7 mouse cellular contexts compared by ENCODE assay signal in genomic region chr3:9400201-9400885, GRCm38 (mm10).
DNase-seq lines count a peak whose midpoint lies in the region; ATAC-seq and TF ChIP-seq lines count a peak whose summit lies in the region.

No protein-coding gene starts in this region.

- no peaks in the 10 kb centered on the region for H3K9me3 ChIP-seq in liver, embryonic 14.5 days (ENCODE audit: control insufficient read depth, low read length)
- H3K9me3 ChIP-seq in heart, postnatal 0 days (replicated peaks; ENCODE audit: control insufficient read depth, low read length), result no peaks in the 10 kb centered on the region

- H3K4me1 ChIP-seq in liver, embryonic 14.5 days (replicated peaks; ENCODE audit: control insufficient read depth in 2 of 2, insufficient read depth in 2 of 2, low read length in 1 of 2), result peaks cover 10 to 37% of the 10 kb centered on the region in 2 experiments; a peak in 3 of 4 replicates
- no peaks in the 10 kb centered on the region for H3K4me1 ChIP-seq in cerebellum, adult 2 months (ENCODE audit: control insufficient read depth, insufficient read depth, low read length)
- H3K4me1 ChIP-seq in heart, postnatal 0 days (ENCODE audit: control insufficient read depth, insufficient read depth), result peaks cover 13% of the 10 kb centered on the region

- intact Hi-C loops in left cerebral cortex, postnatal 4 days (cut with DNase I), result loop anchor here (2.0 to 10.0 kb wide), 2 partner anchors 184 to 304 kb away; no protein-coding TSS in a partner anchor

- no peak for TF ChIP-seq EP300 in liver, embryonic 14.5 days (IDR thresholded peaks at IDR 0.05; ENCODE audit: low read depth)
- TF ChIP-seq EP300 in heart, postnatal 0 days (IDR thresholded peaks at IDR 0.05; ENCODE audit: low read depth), result no peak

- no peak for ATAC-seq in liver, embryonic 14.5 days (ENCODE audit: insufficient read depth)
- peak; percentile 27 for ATAC-seq in heart, postnatal 0 days (ENCODE audit: insufficient read depth, low read depth)

- peak in 2 of 3 experiments; percentile 23 to 41 for DNase-seq in liver, embryonic 14.5 days (ENCODE audit: low read depth in 3 of 3, low spot score in 3 of 3)
- DNase-seq in liver (no peak), NIH3T3 (ENCODE audit: low read depth) (peak; percentile 77)
- DNase-seq in cerebellum, adult 2 months, result peak; percentile 22 to 47
- DNase-seq in heart, postnatal 0 days (ENCODE audit: low spot score), result peak; percentile 63
- DNase-seq in left cerebral cortex, postnatal 4 days, result peak; percentile 64
- peak; percentile 42 for DNase-seq in thymus, postnatal 4 days

- TF ChIP-seq POLR2A in cerebellum, adult 2 months (IDR thresholded peaks at IDR 0.05; ENCODE audit: borderline replicate concordance, insufficient read depth, low read length), result no peak

- no peak overlapping the region for H3K4me2 ChIP-seq in liver, embryonic 14.5 days (ENCODE audit: low read depth)
- H3K4me2 ChIP-seq in heart, postnatal 0 days (ENCODE audit: low read depth, low read length), result 0 out of 2 replicates have a peak overlapping the region, but pooled peaks have one; percentile 8

- H3K27ac ChIP-seq in liver, embryonic 14.5 days, result no peak overlapping the region
- H3K27ac ChIP-seq in cerebellum, adult 2 months (ENCODE audit: insufficient read depth, low read length), result no peak overlapping the region
- H3K27ac ChIP-seq in heart, postnatal 0 days (ENCODE audit: low read depth), result peak overlapping the region; percentile 71

- H3K36me3 ChIP-seq in liver, embryonic 14.5 days (replicated peaks; ENCODE audit: control insufficient read depth, insufficient read depth, low read depth), result no peaks in the 10 kb centered on the region
- H3K36me3 ChIP-seq in heart, postnatal 0 days (replicated peaks; ENCODE audit: control insufficient read depth, insufficient read depth, low read length), result no peaks in the 10 kb centered on the region

- H3K27me3 ChIP-seq in liver, embryonic 14.5 days (ENCODE audit: control insufficient read depth, insufficient read depth, low read length), result no peaks in the 10 kb centered on the region
- H3K27me3 ChIP-seq in cerebellum, adult 2 months (ENCODE audit: control insufficient read depth, insufficient read depth, low read length), result no peaks in the 10 kb centered on the region
- H3K27me3 ChIP-seq in heart, postnatal 0 days (ENCODE audit: control insufficient read depth, insufficient read depth, low read length), result no peaks in the 10 kb centered on the region

- no peak overlapping the region for H3K9ac ChIP-seq in liver, embryonic 14.5 days (replicated peaks)
- H3K9ac ChIP-seq in heart, postnatal 0 days (replicated peaks; ENCODE audit: low read depth, low read length), result no peak overlapping the region

- TF ChIP-seq CTCF in liver, embryonic 14.5 days (IDR thresholded peaks at IDR 0.05; ENCODE audit: low read depth), result peak; percentile 24; the same call in 1 of the 2 replicates
- TF ChIP-seq CTCF in cerebellum, adult 2 months (IDR thresholded peaks at IDR 0.05; ENCODE audit: borderline replicate concordance, insufficient read depth, low read depth, low read length), result peak; percentile 41; the same call in 1 of the 2 replicates
- TF ChIP-seq CTCF in heart, postnatal 0 days (IDR thresholded peaks at IDR 0.05; ENCODE audit: low read depth), result peak; percentile 45

- WGBS in liver, embryonic 14.5 days (ENCODE audit: insufficient replicate concordance), result 39% methylated on average over 3 of the region's 3 CpGs
- 4% methylated on average over 3 of the region's 3 CpGs for WGBS in cerebellum, adult 2 months
- 11% methylated on average over 3 of the region's 3 CpGs for WGBS in heart, postnatal 0 days

- no peak overlapping the region for H3K4me3 ChIP-seq in liver, embryonic 14.5 days (ENCODE audit: insufficient read depth in 1 of 2, low read depth in 2 of 2, low read length in 2 of 2)
- H3K4me3 ChIP-seq in cerebellum, adult 2 months (replicated peaks; ENCODE audit: insufficient read depth, low read depth, low read length), result no peak overlapping the region
- no peak overlapping the region for H3K4me3 ChIP-seq in heart, postnatal 0 days (ENCODE audit: low read depth, low read length)
